Mouse (Mus musculus): Measurements from ENCODE around the gene Lrrc72.
"Not testable (repeated sequence)": the region's sequence is repeated elsewhere in the genome, so short reads cannot be mapped to it uniquely, and the experiment has no call there.

The Lrrc72 gene

DNA sequence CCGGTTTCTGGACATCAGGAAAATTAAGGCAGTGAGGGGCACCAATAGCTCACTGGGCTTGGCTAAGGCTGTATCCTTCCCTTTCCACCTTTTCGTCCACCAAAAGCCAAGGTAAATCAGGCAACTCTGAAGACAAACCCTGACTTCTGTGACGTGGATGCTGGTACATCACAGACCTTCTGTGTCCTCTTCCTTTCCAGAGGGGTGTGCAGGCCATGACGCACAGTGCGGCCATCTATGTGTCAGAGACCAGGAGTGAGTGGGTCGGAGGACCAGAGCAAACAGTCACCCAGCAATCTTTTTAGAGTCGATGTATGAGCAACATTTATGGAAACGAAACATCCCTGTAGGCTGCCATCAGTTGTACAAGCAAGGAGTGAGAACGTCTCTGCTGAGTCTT is at the start of gene Lrrc72:
Gene Lrrc72, minus strand, starts transcription at position 101 of the 400 bp plus-strand sequence.
- no peak for DNase-seq (ENCODE audit: low read depth, low spot score)

GRCm38 (mm10) chr12:36302326-36302725 is 49.1 kb upstream of the Lrrc72 start:
- no peak for DNase-seq (ENCODE audit: low read depth, low spot score)

GRCm38 (mm10) chr12:36291346-36291745 is 38.1 kb upstream of the Lrrc72 start:
- no peak for DNase-seq (ENCODE audit: low read depth, low spot score)

DNA sequence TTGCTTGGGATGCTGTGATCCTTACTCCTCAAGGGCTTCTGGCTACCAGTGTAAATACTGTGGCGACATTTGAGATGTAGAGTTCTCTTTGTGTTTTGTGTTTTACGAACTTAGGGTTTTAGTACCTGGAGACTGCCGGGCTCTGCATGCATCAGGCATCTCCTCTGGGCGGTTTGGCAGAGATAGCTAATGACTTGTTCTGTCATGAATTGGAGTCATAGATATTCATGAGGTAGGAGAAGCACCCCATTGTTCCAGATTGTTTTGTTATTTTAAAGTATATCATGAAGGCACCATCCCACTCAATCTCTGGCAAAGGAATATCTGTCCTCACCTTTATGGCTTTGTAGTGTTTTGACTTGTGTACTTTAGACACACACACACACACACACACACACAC is 37.3 kb upstream of the Lrrc72 start:
- no peak for DNase-seq (ENCODE audit: low read depth, low spot score)

DNA sequence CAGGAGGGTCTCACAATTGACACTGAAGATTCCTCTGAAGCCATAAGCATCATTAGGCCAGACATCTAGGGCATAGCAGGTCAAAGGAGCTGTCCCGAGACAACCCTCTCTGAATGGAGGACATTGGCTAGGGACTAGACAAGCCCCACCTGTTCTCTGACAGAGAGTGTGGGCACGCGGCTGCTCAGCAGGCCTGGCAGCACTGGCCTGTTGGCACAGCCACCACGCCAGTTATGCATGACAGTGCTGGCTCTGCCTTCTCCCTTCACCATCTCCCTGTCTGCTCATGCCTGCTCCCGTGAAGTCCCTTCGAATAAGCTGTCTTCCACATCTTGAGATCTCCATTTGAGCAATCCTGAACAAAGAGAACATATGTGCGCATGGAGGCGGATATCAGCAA is 36.4 kb upstream of the Lrrc72 start:
- DNase-seq (ENCODE audit: low read depth, low spot score): no peak

DNA sequence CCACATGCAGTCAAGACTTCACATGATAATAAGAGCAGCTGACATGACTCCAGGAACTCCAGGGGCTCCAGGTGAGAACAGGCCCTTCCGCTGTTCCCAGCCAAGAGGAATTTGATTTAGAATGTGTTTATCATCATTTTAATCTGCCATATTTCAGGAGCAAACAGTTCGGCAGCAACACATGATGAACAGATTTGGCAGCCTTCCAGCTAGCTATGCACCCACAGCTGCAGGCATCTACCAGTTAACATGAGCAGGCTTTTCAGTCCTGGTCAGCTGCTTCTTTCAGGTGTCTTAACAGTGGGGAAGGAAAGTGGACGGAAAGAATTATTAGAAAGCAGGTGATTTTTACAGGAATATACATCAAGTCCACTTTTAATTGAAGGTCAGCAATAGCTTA is 21.6 kb upstream of the Lrrc72 start:
- no peak for DNase-seq (ENCODE audit: low read depth, low spot score)

DNA sequence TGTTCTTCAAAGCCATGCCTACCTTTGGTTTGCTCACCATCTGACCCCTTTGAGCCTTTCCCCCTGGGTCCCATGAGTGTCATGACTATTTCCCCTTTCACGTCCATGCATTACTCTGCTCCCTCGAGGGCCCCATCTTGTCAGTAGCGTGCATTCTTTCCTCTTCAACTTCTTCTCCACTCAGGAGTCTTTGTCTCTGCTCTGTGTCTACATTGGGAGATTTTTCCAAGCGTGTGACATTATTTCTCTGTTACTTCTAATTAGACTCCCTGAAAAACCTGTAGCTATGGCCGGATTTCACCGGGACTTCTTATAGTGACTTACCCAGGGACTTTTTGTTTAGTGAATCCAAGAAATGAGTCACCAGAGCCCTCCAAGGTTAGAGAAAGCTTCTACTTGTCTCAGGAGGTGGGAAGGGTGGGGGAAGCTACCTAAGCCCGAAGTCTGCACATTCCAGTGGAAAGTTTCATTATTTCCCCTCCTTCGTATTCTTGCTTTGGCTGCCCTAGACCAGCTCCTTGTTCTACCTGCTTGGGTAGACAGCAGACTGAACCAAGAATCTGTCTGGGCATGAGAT is 14.6 kb upstream of the Lrrc72 start:
- no peak for DNase-seq (ENCODE audit: low read depth, low spot score)

- DNase-seq (ENCODE audit: low read depth, low spot score): no peak
These were observed 9.0 kb upstream of the Lrrc72 start for GRCm38 (mm10) chr12:36262116-36262721.

GRCm38 (mm10) chr12:36255413-36255812 is 2.2 kb upstream of the Lrrc72 start:
- peak; percentile 12 for DNase-seq (ENCODE audit: low read depth, low spot score)

- no peak for DNase-seq (ENCODE audit: low read depth, low spot score)
These were observed 12.0 kb downstream of the Lrrc72 start for GRCm38 (mm10) chr12:36241171-36241570.

GRCm38 (mm10) chr12:36231386-36231785 is 21.8 kb downstream of the Lrrc72 start:
- no peak for DNase-seq (ENCODE audit: low read depth, low spot score)

DNA sequence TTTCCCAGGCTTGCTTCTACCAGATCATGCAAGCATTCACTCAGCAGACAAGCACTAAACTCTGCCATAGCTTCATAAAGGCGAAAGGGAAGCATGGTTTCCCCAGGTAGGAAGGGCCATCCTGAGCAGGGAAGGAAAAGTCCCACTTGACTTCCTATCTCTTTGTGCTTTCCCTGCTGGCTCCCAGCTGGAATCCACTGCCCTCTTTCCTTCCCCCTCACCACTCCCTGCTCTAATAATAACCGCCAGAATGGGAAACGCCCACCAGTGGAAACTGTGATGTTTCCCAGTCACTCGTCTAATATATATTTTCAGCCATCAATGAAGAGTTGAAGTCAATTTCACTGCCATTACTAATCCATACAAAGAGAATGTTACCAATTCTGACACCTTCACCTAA is 28.8 kb downstream of the Lrrc72 start:
- DNase-seq (ENCODE audit: low read depth, low spot score): no peak

GRCm38 (mm10) chr12:36216905-36217304 is 36.3 kb downstream of the Lrrc72 start:
- DNase-seq (ENCODE audit: low read depth, low spot score): no peak

- DNase-seq (ENCODE audit: low read depth, low spot score): no peak
These were observed 37.0 kb downstream of the Lrrc72 start for GRCm38 (mm10) chr12:36216230-36216629.

- DNase-seq (ENCODE audit: low read depth, low spot score): peak; percentile 77
These were observed 38.1 kb downstream of the Lrrc72 start for GRCm38 (mm10) chr12:36215149-36215480.

DNA sequence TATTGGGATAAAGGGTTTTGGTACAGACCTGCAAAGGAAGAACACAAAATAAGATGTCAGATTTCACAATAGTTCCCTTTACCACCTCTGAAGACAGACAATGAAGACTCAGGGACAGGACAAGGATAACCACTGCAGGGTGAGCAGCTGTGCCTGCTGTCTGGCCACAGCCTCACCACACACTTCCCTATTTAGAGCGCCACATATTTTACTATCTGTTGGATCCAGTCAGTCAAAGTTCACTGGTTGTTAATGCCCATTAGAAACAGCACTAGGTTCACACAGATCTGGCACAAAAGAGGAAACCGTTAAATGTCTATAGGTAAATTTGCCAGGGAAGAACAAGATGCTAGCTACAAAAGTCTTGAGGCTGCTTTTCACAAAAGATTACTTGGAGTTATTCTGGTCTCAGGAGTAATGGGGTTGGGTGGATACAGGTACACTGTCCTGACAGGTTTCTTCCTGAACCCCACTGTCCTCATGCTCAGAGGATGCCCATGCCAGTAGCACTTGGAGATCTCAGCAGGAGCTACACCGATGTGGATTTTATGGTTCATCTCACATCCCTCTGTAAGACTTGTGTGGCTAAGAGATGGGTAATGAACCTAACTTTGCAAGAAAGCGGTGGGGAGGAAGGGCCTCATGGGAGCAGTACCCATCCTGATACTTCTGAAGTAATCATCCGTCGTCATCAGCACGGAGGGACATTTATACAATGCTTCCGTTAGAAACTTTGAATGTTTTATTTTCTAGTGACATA is 38.6 kb downstream of the Lrrc72 start:
- DNase-seq (ENCODE audit: low read depth, low spot score): no peak

DNA sequence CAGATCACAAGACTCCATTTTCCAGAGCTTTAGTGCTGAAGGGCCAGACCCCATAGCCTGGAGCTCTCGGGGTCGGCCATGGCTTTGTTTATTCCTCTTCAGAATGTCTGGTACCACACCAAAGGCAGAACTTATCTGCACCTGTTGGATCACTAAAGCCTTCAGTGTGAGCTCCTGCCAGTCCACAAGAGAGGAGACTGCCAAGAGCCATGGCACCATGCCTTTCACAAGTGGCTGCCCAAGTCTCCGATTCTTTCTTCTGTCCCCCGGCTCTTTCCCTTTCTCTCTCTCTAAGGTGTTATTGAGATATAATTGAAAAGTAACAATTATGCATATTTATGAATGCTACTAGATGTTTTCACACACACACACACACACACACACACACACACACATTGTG is 43.1 kb downstream of the Lrrc72 start:
- no peak for DNase-seq (ENCODE audit: low read depth, low spot score)

DNA sequence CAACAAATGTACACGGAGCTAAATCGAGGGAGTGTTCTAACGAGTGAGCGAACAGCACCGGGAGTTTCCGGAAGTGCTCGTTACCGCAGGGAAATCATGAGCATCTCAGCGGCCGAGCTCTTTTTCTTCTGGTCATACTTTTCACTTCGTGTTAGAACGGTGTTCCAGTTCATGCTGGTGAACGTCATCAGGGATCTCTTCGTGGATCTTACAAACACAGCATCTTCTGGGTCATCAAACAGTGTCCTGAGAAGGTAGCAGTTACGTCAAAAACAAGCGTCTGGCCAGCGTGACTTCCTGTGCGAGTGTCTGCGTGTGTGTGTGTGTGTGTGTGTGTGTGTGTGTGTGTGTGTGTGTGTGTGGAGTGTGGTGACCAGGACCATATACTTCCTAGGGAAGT is 44.7 kb downstream of the Lrrc72 start:
- DNase-seq (ENCODE audit: low read depth, low spot score): no peak

GRCm38 (mm10) chr12:36207800-36208148 is 45.4 kb downstream of the Lrrc72 start:
- DNase-seq (ENCODE audit: low read depth, low spot score): no peak

DNA sequence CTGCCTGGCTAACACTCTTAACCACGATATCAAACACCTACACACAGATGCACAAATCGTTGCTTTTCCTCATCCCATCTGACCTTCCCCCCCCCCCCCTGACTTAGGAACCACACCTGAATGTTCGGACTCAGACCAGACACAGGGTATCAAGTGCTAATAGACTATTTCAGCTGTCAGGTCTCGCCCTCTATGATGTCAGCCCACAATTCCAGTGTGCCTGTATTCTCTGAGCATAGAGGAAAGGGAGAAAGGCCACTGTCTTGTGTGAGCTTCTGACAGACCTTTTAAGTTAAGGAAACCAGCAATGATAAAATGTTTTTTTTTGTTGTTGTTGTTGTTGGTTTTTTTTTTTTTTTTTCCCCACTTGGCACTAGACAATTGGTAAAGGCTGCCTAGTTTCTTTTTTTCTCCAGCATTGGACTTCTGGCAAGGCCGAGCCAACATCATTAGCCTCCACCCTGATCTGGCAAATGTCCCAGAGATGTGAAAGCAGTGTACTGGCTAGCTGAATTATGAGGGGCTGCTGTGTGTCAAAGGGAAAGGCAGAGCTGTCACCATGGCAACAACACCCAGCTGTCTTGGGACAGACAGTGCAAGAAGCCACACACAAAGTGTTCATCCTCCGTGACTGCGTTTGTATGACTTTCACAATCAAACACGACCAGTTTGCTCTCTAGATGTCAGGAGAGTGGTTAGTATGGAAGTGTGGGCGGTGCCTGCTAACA is 46.0 kb downstream of the Lrrc72 start:
- DNase-seq (ENCODE audit: low read depth, low spot score): peak; percentile 85

DNA sequence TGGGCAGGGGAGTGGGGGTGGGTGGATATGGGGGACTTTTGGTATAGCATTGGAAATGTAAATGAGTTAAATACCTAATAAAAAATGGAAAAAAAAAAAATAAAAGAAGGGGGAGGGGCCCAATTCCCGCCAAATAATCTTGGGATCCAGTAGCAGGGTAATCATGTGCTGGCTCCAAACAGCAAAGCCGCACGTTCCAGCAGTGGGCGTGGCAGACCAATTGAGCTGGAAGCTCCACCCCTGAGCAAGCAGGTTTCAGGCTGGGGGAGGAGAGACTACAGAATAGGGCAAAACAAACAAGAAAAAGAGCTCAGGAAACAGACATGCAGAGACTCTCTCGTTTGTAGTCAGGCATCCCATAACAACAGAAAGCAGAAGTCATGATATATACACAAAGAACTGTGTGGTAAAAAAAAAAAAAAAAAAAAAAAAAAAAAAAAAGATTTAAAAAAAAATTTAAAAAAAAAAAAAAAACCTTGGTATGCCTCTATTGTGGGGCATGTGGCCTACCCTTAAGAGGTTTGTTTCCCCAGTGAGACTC is 47.5 kb downstream of the Lrrc72 start:
- not testable (repeated sequence) for DNase-seq (ENCODE audit: low read depth, low spot score)

DNA sequence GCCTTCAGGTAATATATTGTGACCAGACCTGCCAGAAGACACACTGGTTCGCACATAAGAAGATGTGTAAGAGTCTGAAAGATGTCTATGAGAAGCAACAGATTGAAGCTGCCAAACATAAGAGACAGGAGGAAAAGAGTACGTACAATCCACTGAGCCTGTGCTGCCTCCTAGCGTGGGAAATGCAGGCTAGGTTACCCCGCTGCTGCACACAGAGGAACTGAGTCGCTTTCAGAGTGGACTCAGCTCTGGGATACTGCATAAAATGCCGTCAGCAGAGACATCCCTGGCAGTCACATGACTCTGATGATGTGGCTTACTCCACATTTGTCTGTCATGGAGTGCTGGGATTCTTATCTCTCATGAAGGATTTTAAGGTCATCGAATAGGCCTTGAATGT is 58.2 kb downstream of the Lrrc72 start:
- DNase-seq (ENCODE audit: low read depth, low spot score): no peak
